Mouse (Mus musculus) stomach, embryonic 14.5 days (tissue): ENCODE measurements around the gene Rnf215. TPM values are rescaled to one million over a fixed set of nuclear protein-coding genes. Genes with fewer than 3 reads are reported as not detected.

ENCODE experiments used
- ATAC-seq: fragments of 200-750 bp; cut with Nextera tagmentation; 2 replicates; pipeline ENCODE4 v1.8.0; 2017; ENCODE audit warnings: low read depth, moderate TSS enrichment; ENCODE audit not compliant: insufficient number of reproducible peaks, insufficient read depth, low FRiP score
- H3K27ac ChIP-seq: fragments of 300-500 bp; sonication (generic); 2 replicates; pipeline ENCODE4 v1.5.1; 2014; ENCODE audit warnings: mild to moderate bottlenecking, low read length, moderate library complexity, mixed read lengths
- H3K27me3 ChIP-seq: fragments of 300-500 bp; sonication (generic); 2 replicates; pipeline ENCODE4 v1.6.1; 2014; ENCODE audit warnings: low read length, control low read depth, mixed read lengths; ENCODE audit not compliant: control insufficient read depth, insufficient read depth
- H3K36me3 ChIP-seq: fragments of 300-500 bp; sonication (generic); 2 replicates; pipeline ENCODE4 v1.6.1; 2014; ENCODE audit warnings: mild to moderate bottlenecking, control low read depth, low read length, moderate library complexity, mixed read lengths; ENCODE audit not compliant: control insufficient read depth, insufficient read depth
- H3K4me1 ChIP-seq: fragments of 300-500 bp; sonication (generic); 2 replicates; pipeline ENCODE4 v1.6.1; 2014; ENCODE audit warnings: low read length, control low read depth, mixed read lengths; ENCODE audit not compliant: control insufficient read depth, insufficient read depth
- H3K4me2 ChIP-seq: fragments of 300-500 bp; sonication (generic); replicated peaks from 2 replicates; pipeline ENCODE4 v1.6.1; 2014; ENCODE audit warnings: low read depth, low read length, control low read depth
- H3K4me3 ChIP-seq: fragments of 300-500 bp; sonication (generic); 2 replicates; pipeline ENCODE4 v1.5.1; 2014; ENCODE audit warnings: low read depth, low read length, control low read depth
- H3K9ac ChIP-seq: fragments of 300-500 bp; sonication (generic); replicated peaks from 2 replicates; pipeline ENCODE4 v1.6.1; 2014; ENCODE audit warnings: low read depth, mild to moderate bottlenecking, control low read depth, low read length, moderate library complexity, mixed read lengths
- H3K9me3 ChIP-seq: fragments of 300-500 bp; sonication (generic); 2 replicates; pipeline ENCODE4 v1.6.1; 2016; ENCODE audit warnings: low read depth, low read length, control low read depth; ENCODE audit not compliant: control insufficient read depth
- WGBS: fragments of 180-500 bp; shearing (Covaris S2); extraction: QIAGEN DNeasy Blood & Tissue Kit; methylation state at CpG from one replicate; pipeline ENCODE4 v1.1.7; 2014; 5-methylcytosine and 5-hydroxymethylcytosine counted together
- polyA plus RNA-seq: library from polyadenylated mRNA; unstranded; fragments of >200 nt; fragmentation: Nextera tagmentation; extraction: Ambion mirVana; gene quantifications from 2 replicates; pipeline ENCODE4 v1.2.1, GENCODE M21; 2014

The Rnf215 gene
- polyA plus RNA-seq, 1 experiment from 2014 or later: 32.3 TPM

DNA sequence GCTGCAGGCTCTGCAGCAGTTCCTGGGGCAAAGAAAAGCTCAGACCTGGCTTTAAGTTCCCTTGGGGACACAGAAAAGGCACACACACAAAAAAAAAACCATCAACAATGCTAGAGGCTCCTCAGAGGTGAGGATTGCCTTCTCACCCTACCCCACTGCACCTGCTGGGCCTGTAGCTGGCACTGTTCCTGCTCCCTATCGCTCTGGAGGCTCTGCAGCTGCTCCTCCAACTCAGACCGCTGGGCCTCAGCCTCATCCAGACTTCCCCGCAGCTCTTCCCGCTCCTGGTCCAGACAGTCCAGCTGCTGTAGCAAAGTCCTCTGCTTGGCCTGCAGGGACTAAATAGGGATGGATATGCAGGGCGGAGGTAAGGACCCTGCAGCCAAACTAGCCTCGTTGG is 11.4 kb downstream of the Rnf215 start:
- H3K9ac ChIP-seq: no peak overlapping the region
- H3K4me3 ChIP-seq: no peak overlapping the region
- 74% methylated on average over 6 of the region's 6 CpGs for WGBS
- no peak overlapping the region for H3K27ac ChIP-seq
- no peaks in the 10 kb centered on the region for H3K9me3 ChIP-seq
- no peaks in the 10 kb centered on the region for H3K27me3 ChIP-seq
- no peak overlapping the region for H3K4me2 ChIP-seq
- no peak for ATAC-seq
- peaks cover 7% of the 10 kb centered on the region for H3K36me3 ChIP-seq
- H3K4me1 ChIP-seq: no peaks in the 10 kb centered on the region

- H3K4me1 ChIP-seq: no peaks in the 10 kb centered on the region
- H3K27ac ChIP-seq: no peak overlapping the region
- no peak overlapping the region for H3K4me2 ChIP-seq
- H3K27me3 ChIP-seq: no peaks in the 10 kb centered on the region
- H3K4me3 ChIP-seq: no peak overlapping the region
- WGBS: 85% methylated on average over 10 of the region's 10 CpGs
- H3K9me3 ChIP-seq: no peaks in the 10 kb centered on the region
- ATAC-seq: no peak
- no peak overlapping the region for H3K9ac ChIP-seq
- 0 out of 2 replicates have a peak, but pooled peaks cover 2% of the 10 kb centered on the region for H3K36me3 ChIP-seq
These were observed 12.1 kb downstream of the Rnf215 start for GRCm38 (mm10) chr11:4147098-4147497.

DNA sequence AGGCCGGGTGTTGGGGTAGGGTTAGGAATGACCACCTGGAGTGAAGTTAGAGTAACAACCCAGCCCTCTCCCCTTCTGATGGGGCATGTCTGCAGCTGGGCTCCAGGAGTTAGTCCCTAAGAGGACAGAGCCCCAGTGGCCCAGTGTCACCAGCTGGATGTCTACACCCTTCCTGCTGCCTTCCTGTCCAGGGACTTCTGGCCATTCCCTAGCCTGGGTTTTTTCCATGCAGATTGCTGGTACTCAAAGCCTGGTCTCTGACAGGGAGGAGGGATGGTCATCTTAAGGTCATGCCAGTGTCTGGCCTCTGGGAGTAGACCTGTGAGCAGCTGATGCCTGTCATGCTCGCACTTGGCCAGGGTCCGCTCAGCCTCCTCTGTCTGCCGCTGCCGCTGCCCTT is 13.1 kb downstream of the Rnf215 start:
- Histone ChIP-seq H3K9me3 (no peaks in the 10 kb centered on the region), H3K9ac (no peak overlapping the region), H3K4me1 (no peaks in the 10 kb centered on the region), H3K4me3 (no peak overlapping the region), H3K27ac (no peak overlapping the region), H3K4me2 (no peak overlapping the region), H3K27me3 (no peaks in the 10 kb centered on the region), H3K36me3 (no peaks in the 10 kb centered on the region)
- WGBS: 85% methylated on average over 5 of the region's 5 CpGs
- no peak for ATAC-seq

- Histone ChIP-seq H3K9me3 (no peaks in the 10 kb centered on the region), H3K4me3 (no peak overlapping the region), H3K9ac (no peak overlapping the region), H3K4me2 (no peak overlapping the region), H3K4me1 (no peaks in the 10 kb centered on the region), H3K27ac (no peak overlapping the region), H3K36me3 (no peaks in the 10 kb centered on the region), H3K27me3 (no peaks in the 10 kb centered on the region)
- ATAC-seq: no peak
- WGBS: 82% methylated on average over 9 of the region's 9 CpGs
These were observed 13.6 kb downstream of the Rnf215 start for GRCm38 (mm10) chr11:4148536-4149156.

- ATAC-seq: no peak
- no peak overlapping the region for H3K4me2 ChIP-seq
- no peaks in the 10 kb centered on the region for H3K9me3 ChIP-seq
- no peaks in the 10 kb centered on the region for H3K4me1 ChIP-seq
- H3K27ac ChIP-seq: no peak overlapping the region
- 92% methylated on average over 6 of the region's 6 CpGs for WGBS
- no peak overlapping the region for H3K9ac ChIP-seq
- H3K4me3 ChIP-seq: no peak overlapping the region
- no peaks in the 10 kb centered on the region for H3K36me3 ChIP-seq
- no peaks in the 10 kb centered on the region for H3K27me3 ChIP-seq
These were observed 14.9 kb downstream of the Rnf215 start for GRCm38 (mm10) chr11:4149886-4150285.

DNA sequence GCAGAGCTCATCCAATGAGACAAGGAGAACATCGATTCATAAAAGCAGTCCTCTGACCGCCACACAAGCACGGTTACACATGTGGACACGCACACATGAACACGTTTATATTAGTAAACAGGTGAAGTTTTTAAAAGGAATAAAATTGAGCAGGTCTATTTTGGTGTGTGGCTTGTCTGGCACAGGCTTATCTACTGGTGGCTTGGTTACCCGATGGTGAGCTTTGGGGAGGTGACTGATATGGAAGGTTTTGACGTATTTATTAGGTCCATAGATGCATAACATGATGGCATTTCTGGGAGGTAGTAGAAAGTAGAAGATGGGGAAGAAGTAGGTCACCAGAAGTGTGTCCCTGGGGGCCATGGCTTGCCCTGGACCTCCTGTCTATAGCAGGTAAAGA is 18.7 kb downstream of the Rnf215 start:
- WGBS: 91% methylated on average over 7 of the region's 7 CpGs
- Histone ChIP-seq H3K4me2 (no peak overlapping the region), H3K36me3 (no peaks in the 10 kb centered on the region), H3K9ac (no peak overlapping the region), H3K27me3 (no peaks in the 10 kb centered on the region), H3K9me3 (no peaks in the 10 kb centered on the region), H3K27ac (no peak overlapping the region), H3K4me1 (no peaks in the 10 kb centered on the region), H3K4me3 (no peak overlapping the region)
- ATAC-seq: no peak

DNA sequence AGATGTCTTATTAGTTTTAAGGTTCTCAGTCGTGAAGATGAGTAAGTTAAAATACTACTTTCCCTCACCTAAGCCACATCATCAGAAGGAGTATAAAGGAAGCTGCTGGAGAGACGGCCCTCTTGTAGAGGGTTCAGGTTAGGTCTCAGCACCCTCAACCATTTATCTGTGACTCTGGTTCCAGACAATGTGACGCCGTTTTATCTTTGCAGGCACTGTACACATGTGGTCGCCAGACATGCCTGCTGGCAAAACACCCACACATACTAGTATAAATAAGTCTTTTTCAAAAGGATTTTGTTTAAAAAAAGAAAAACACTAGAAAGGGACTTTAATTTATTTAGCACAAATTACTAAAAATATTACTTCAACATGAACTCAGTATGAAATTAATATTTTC is 20.6 kb downstream of the Rnf215 start:
- no peaks in the 10 kb centered on the region for H3K9me3 ChIP-seq
- 79% methylated on average over 5 of the region's 5 CpGs for WGBS
- no peak overlapping the region for H3K4me2 ChIP-seq
- H3K27me3 ChIP-seq: no peaks in the 10 kb centered on the region
- peaks cover 4% of the 10 kb centered on the region; the same call in 1 of the 2 replicates for H3K4me1 ChIP-seq
- no peak overlapping the region for H3K4me3 ChIP-seq
- H3K36me3 ChIP-seq: no peaks in the 10 kb centered on the region
- no peak for ATAC-seq
- no peak overlapping the region for H3K9ac ChIP-seq
- no peak overlapping the region for H3K27ac ChIP-seq

DNA sequence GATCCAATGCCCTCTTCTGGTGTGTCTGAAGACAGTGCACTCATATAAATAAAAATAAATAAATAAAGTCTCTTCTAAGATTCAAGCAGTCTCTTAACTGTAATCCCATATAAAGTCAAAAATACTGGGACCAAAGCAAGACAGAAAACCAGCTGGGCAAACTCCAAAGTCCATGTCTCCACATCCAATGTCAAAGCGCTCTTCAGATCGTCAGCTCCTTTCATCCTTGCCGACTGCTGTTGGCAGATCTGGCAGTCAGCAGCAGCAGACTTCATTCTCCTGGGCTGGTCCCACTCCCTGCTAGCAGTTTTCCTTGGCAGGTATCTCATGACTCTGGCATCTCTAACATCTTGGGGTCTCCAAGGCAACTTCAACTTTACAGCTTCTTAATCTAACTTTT is 23.7 kb downstream of the Rnf215 start:
- H3K9me3 ChIP-seq: no peaks in the 10 kb centered on the region
- no peaks in the 10 kb centered on the region for H3K27me3 ChIP-seq
- no peak overlapping the region for H3K4me3 ChIP-seq
- H3K9ac ChIP-seq: no peak overlapping the region
- ATAC-seq: no peak
- no peak overlapping the region for H3K27ac ChIP-seq
- WGBS: 82% methylated on average over 3 of the region's 3 CpGs
- no peak overlapping the region for H3K4me2 ChIP-seq
- H3K36me3 ChIP-seq: peaks cover 19% of the 10 kb centered on the region
- H3K4me1 ChIP-seq: peaks cover 18% of the 10 kb centered on the region
